Comparison of ENCODE assay signal across 27 mouse cellular contexts in genomic region chr2:23539967-23540366, GRCm38 (mm10). TPM values are rescaled to one million over a fixed set of nuclear protein-coding genes. Genes with fewer than 3 reads are reported as not detected.
DNase-seq lines count a peak whose midpoint lies in the region; ATAC-seq lines count a peak whose summit lies in the region.
"Had no signal": no experiment of that assay in that cellular context is flagged by ENCODE, and none has a peak within 500 bp of the region (broad histone marks: within the 10 kb centered on the region; RNA-seq: fewer than 3 reads in every experiment).

No protein-coding gene starts in this region.

- H3K9me3 ChIP-seq in hindbrain, embryonic 12.5 days (replicated peaks) = no peaks in the 10 kb centered on the region
- H3K9me3 ChIP-seq: embryonic facial prominence, embryonic 12.5 days; embryonic facial prominence, embryonic 15.5 days; heart, embryonic 12.5 days; heart, embryonic 15.5 days; hindbrain, embryonic 10.5 days; hindbrain, embryonic 15.5 days had no signal

- no peaks in the 10 kb centered on the region for H3K27me3 ChIP-seq in hindbrain, embryonic 12.5 days
- H3K27me3 ChIP-seq: embryonic facial prominence, embryonic 12.5 days; embryonic facial prominence, embryonic 15.5 days; heart, embryonic 12.5 days; heart, embryonic 15.5 days; hindbrain, embryonic 15.5 days had no signal

- peak; percentile 29 for ATAC-seq in CD4-positive, CD25-positive, alpha-beta regulatory T cell, adult 4 months
- ATAC-seq in common myeloid progenitor, adult 5-6 weeks (replicated peaks; ENCODE audit: low read depth, poor library complexity, severe bottlenecking) = peak; percentile 73
- peak; percentile 54; the same call in 1 of the 2 replicates for ATAC-seq in megakaryocyte progenitor cell, adult 5-6 weeks (replicated peaks; ENCODE audit: poor library complexity)
- ATAC-seq in hindbrain, embryonic 12.5 days (ENCODE audit: low FRiP score) = no peak
- ATAC-seq: forebrain, embryonic 14.5 days; forebrain, postnatal 0 days; intestine, embryonic 16.5 days had no signal

- H3K9ac ChIP-seq in hindbrain, embryonic 12.5 days = no peak overlapping the region
- H3K9ac ChIP-seq: embryonic facial prominence, embryonic 12.5 days; embryonic facial prominence, embryonic 15.5 days; forebrain, postnatal 0 days; heart, embryonic 12.5 days; heart, embryonic 15.5 days; hindbrain, embryonic 15.5 days had no signal

- peak; percentile 33 for DNase-seq in CD4-positive helper T cell, adult 2 months (ENCODE audit: low read depth, low spot score)
- DNase-seq in gastrocnemius, adult 18-20 months (ENCODE audit: low spot score) = no peak
- DNase-seq in frontal cortex, postnatal 25 days (ENCODE audit: low spot score in 2 of 2) = no peak
- no peak for DNase-seq in adrenal gland, adult 8-10 months
- DNase-seq: adrenal gland, postnatal 10 days; adrenal gland, postnatal 36 days; cerebellum, adult 18-20 months; cerebellum, adult 9-10 months; cerebellum, postnatal 14 days; forebrain, postnatal 0 days; gastrocnemius, postnatal 14 days; heart, adult 18-20 months; heart, postnatal 10 days; heart, postnatal 36 days; kidney, adult 18-20 months had no signal

- WGBS in hindbrain, embryonic 12.5 days = 95% methylated on average over 4 of the region's 4 CpGs

- peaks cover 5% of the 10 kb centered on the region; the same call in 1 of the 2 replicates for H3K36me3 ChIP-seq in hindbrain, embryonic 12.5 days
- H3K36me3 ChIP-seq: hindbrain, embryonic 15.5 days had no signal

- H3K27ac ChIP-seq in hindbrain, embryonic 12.5 days = no peak overlapping the region
- H3K27ac ChIP-seq: embryonic facial prominence, embryonic 12.5 days; embryonic facial prominence, embryonic 15.5 days; heart, embryonic 15.5 days; hindbrain, embryonic 10.5 days; hindbrain, embryonic 15.5 days had no signal

- H3K4me1 ChIP-seq in hindbrain, embryonic 12.5 days = no peaks in the 10 kb centered on the region
- H3K4me1 ChIP-seq: embryonic facial prominence, embryonic 12.5 days; embryonic facial prominence, embryonic 15.5 days; heart, embryonic 12.5 days; heart, embryonic 15.5 days; hindbrain, embryonic 10.5 days; hindbrain, embryonic 15.5 days had no signal

- no peak overlapping the region for H3K4me3 ChIP-seq in hindbrain, embryonic 12.5 days
- H3K4me3 ChIP-seq: embryonic facial prominence, embryonic 12.5 days; embryonic facial prominence, embryonic 15.5 days; heart, embryonic 12.5 days; heart, embryonic 15.5 days; hindbrain, embryonic 10.5 days; hindbrain, embryonic 15.5 days had no signal

- H3K4me2 ChIP-seq in hindbrain, embryonic 12.5 days (replicated peaks) = no peak overlapping the region
- H3K4me2 ChIP-seq: embryonic facial prominence, embryonic 12.5 days; embryonic facial prominence, embryonic 15.5 days; heart, embryonic 12.5 days; heart, embryonic 15.5 days; hindbrain, embryonic 15.5 days had no signal

RNA-seq across cellular contexts. Expression of gene Spopl, which starts 31.9 kb away (rescaled TPM):
- 10 to 100 TPM in 1 of 2 experiments, 1 to 10 TPM in 1; 7.9 to 11.0 TPM for polyA plus RNA-seq in CD4-positive, CD25-positive, alpha-beta regulatory T cell, adult 4 months (2017; shearing (Covaris generic))
- 25.2 and 29.0 TPM in 2 replicates for total RNA-seq in common myeloid progenitor, adult 5-6 weeks (2017)
- total RNA-seq in megakaryocyte progenitor cell, adult 5-6 weeks (2015) = 13.1 and 22.7 TPM in 2 replicates
- total RNA-seq in megakaryocyte progenitor cell, adult 5-6 weeks (2017) = 23.6 and 26.4 TPM in 2 replicates
- 10 to 100 TPM; 21.1 to 23.2 TPM for total RNA-seq in gastrocnemius, adult 18-20 months (2021)
- total RNA-seq in adrenal gland, adult 8-10 months (2022) = 10 to 100 TPM; 17.8 to 32.7 (median 23.4) TPM
- polyA plus RNA-seq in hindbrain, embryonic 12.5 days (2016; fragmentation: Nextera tagmentation; extraction: Ambion mirVana) = 12.4 and 13.5 TPM in 2 replicates
